Mouse (Mus musculus): ENCODE measurements around the gene Treml4. TPM values are rescaled to one million over a fixed set of nuclear protein-coding genes. Genes with fewer than 3 reads are reported as not detected.

The Treml4 gene
- total RNA-seq (2022): not detected

DNA sequence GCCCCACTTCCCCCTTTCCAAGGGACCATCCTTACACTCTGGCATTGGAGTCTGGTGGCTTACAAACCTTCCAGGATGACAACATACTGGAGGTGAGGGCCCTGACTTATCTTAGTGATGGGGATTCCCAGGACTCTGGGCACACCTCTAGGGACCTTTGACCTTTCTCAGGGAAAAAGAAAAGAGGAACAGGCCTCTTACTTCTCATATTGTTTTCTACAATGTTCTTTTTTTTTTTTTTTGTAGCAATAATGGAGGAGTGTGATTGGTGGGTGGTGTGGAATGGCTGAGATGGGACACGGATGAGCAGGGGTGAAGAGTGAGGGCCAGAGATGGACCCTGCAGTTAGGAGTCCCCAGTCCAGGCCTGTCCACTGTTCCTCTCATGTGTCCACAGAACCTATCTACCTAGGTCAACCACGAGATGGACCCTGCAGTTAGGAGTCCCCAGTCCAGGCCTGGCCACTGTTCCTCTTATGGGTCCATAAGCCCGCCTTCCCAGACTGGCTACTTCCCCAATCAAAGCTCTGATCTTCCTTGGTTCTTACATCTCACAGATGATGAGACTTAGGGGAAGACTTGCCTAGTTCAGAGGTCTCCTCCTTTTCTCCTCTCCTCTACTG is at the start of gene Treml4:
Gene Treml4 (plus strand): TSS at position 555 of the 622 bp plus-strand sequence.
- no peak for DNase-seq (ENCODE audit: low spot score in 2 of 2)

DNA sequence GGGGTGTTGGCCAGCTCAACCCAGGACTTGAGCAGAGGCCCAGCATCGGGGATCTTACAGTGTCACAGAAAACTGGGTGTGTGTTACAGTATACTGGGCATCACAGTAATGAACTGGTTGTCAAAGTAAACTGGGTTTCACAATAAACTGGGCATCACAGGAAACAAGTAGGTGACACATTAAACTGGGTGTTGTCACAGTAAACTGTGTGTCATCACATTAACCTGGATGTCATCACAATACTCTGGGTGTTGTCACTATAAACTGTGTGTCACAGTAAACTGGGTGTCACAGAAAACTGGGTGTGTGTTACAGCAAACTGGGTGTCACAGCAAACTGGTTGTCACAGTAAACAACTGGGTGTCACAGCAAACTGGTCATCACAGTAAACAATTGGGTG is 48.7 kb upstream of the Treml4 start:
- no peak for DNase-seq (ENCODE audit: low spot score in 2 of 2)

DNA sequence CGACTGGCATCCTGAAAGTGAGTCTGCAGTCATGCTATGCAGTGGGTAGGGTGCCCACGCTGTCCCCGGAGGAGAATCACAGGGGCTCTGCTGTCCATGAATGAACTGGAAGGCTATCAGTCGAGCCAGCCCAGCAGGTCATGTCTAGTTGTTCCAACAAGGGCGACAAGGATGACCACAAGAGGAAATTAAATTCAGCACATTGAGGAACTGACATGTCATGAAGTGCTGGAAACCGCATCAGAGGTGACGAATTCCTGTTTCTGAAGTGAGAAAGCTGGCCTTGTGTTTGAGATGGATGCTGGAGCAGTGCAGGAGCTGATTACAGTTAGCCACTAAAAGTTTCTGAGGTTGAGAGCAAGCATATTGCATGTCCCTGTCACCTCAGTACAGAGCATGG is 33.4 kb upstream of the Treml4 start:
- no peak for DNase-seq (ENCODE audit: low spot score in 2 of 2)

GRCm38 (mm10) chr17:48232518-48232917 is 31.6 kb upstream of the Treml4 start, which contains the start of gene Trem1:
TSS of gene Trem1 (plus strand) at chr17:48232768.
- no peak for DNase-seq (ENCODE audit: low spot score in 2 of 2)

- no peak for DNase-seq (ENCODE audit: low spot score in 2 of 2)
Observed at GRCm38 (mm10) chr17:48233789-48234188, 30.3 kb upstream of the Treml4 start.

GRCm38 (mm10) chr17:48234550-48234949 is 29.5 kb upstream of the Treml4 start:
- DNase-seq (ENCODE audit: low spot score in 2 of 2): no peak

GRCm38 (mm10) chr17:48235773-48236370 is 28.2 kb upstream of the Treml4 start:
- DNase-seq (ENCODE audit: low spot score in 2 of 2): no peak

GRCm38 (mm10) chr17:48237621-48238020 is 26.5 kb upstream of the Treml4 start:
- DNase-seq (ENCODE audit: low spot score in 2 of 2): no peak

DNA sequence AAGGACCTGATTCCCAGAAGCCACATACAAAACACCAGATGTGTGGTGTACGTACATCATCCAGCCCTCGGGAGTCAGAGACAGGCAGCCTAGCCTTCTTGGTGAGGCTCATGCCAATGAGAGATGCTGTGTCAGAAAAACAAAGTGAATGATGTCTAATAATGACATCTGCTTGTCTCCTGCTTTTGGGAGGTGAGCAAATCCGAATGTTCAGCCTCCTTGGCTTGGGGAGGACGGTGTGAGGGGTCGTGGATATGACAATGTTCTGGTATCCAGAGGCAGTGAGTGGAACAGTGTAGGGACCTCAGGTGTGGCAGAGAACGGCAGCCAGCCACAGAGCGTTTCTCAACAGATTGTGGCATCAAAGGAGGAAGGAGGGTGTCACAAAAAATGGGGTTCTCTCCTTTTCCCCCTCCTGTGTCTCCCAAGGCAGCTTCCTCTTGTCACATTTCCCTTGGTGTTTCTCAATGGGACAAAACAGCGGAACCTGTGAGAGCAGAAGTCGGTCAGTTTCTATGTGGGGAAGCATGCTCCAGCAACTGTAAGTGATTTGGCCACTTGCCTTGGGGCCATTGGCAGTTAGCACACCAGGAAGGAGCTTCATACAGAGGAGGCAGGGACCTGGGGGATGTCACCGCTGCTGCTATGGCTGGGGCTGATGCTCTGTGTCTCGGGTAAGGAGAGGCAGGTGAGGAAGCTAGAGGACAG is 16.7 kb upstream of the Treml4 start, which contains the start of gene Trem3:
Gene Trem3 (plus strand): TSS at position 557 of the 708 bp plus-strand sequence.
- DNase-seq (ENCODE audit: low spot score in 2 of 2): no peak

DNA sequence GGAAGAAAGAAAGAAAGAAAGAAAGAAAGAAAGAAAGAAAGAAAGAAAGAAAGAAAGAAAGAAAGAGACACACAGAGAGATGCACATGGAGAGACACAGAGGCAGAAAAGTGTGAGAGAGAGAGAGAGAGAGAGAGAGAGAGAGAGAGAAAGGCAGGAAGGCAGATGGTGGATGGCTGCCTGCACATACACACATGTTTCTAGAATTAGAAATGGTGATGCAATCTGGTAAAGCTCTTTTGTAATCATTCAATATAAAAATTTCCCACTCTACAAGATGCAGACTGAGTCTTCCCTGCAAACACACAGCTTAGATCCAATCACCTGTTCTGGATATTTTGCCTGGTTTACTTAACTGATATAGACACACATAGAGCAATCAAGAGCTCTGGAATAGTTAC is 15.1 kb upstream of the Treml4 start:
- no peak for DNase-seq (ENCODE audit: low spot score in 2 of 2)

- DNase-seq (ENCODE audit: low spot score in 2 of 2): no peak
Observed at GRCm38 (mm10) chr17:48249501-48249900, 14.6 kb upstream of the Treml4 start.

DNA sequence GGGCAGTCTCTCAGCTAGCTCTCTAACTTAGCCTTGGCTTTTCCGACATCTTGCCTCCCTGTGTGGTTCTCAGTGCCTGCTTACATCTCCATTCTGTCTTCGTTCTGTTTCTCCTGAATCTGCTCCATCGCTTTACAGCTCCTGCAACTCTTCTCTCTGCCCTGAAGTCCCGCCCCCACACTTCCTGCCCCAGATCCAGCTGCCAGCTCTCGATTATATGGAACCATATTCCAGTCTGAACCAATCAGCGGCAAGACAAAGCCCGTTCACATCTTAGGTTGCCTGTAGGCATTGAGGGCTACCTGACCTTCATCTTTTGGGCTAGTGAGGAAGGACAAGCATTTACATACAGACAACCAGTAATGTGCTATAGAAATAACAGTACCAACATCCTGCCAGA is 13.5 kb upstream of the Treml4 start:
- no peak for DNase-seq (ENCODE audit: low spot score in 2 of 2)

DNA sequence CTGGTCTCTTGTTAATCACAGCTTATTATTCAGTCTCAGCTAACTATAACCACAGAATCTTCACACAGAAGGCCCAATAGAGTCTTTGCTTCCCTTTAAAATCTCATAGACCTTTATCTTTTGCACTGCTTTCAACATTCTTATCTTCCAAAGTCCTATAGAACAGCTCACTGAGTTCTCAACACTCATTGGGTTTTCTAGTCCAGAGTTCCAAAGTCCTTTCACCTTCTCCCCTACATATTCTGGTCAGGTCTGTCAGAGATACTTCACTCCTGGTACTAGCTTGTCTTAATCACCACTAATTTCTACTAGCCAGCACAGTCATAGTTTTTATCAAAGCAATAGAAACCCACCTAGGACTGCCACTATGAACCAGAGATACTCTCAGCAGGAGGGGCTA is 7.5 kb upstream of the Treml4 start:
- DNase-seq (ENCODE audit: low spot score in 2 of 2): no peak

DNA sequence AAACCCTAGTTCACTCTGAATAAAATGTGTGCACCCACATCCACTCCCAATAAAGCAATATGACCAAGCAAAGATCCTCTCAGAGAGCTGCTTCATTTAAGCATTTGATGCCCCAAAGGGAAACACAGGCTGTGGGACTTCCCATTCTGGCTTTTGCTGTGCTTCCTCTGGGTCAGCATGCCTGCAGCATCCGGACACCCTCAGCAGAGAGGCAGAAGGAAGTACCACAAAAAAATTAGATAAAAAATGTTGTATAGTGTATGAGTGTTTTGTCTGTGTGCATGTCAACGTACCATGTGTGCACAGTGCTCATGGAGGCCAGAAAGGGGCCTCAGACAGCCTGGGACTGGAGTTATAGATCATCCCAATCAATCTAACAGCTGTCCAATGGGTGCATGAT is 2.2 kb upstream of the Treml4 start:
- DNase-seq (ENCODE audit: low spot score in 2 of 2): no peak

- DNase-seq (ENCODE audit: low spot score in 2 of 2): no peak
Observed at GRCm38 (mm10) chr17:48264662-48265061, 567 bp downstream of the Treml4 start.

GRCm38 (mm10) chr17:48266138-48266537 is 2.0 kb downstream of the Treml4 start:
- no peak for DNase-seq (ENCODE audit: low spot score in 2 of 2)

GRCm38 (mm10) chr17:48266610-48267304 is 2.7 kb downstream of the Treml4 start:
- DNase-seq (ENCODE audit: low spot score in 2 of 2): no peak

GRCm38 (mm10) chr17:48267591-48267990 is 3.5 kb downstream of the Treml4 start:
- DNase-seq (ENCODE audit: low spot score in 2 of 2): no peak

DNA sequence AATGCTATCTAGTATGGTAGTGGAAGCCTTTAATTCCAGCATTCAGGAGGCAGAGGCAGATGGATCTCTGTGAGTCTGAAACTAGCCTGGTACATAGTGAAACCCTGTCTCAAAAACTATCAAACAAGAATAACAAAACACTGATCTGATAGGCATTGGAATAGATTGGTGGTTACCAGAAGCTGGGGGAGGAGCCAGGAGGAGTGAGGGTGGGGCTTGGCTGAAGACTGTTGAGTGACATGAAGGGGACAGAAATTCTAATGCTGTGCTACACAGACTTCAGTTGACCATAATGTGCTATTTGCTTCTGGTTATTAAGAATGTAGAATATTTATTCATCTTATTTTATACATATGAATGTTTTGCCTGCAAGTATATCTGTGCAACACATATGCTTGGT is 4.2 kb downstream of the Treml4 start:
- DNase-seq (ENCODE audit: low spot score in 2 of 2): no peak

GRCm38 (mm10) chr17:48269833-48270232 is 5.7 kb downstream of the Treml4 start:
- no peak for DNase-seq (ENCODE audit: low spot score in 2 of 2)

DNA sequence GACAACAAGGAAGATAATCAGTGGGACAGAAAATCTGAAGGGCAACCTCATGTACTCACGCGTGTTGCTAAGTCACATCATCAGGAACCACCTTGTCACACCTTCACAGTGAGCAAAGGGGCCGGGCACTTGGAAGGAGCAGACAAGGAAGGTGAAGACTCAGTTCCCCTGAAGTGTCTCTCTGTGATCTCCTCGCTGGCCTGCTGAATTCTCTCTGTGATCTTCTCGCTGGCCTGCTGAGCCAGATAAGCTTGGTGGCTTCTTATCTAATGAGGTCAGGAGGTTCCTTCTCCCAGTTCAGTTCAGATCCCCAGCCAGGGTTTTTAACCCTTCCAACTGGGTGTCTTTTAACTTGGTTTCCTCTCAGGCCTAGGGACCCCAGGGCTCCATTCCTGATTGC is 8.1 kb downstream of the Treml4 start:
- DNase-seq (ENCODE audit: low spot score in 2 of 2): no peak

DNA sequence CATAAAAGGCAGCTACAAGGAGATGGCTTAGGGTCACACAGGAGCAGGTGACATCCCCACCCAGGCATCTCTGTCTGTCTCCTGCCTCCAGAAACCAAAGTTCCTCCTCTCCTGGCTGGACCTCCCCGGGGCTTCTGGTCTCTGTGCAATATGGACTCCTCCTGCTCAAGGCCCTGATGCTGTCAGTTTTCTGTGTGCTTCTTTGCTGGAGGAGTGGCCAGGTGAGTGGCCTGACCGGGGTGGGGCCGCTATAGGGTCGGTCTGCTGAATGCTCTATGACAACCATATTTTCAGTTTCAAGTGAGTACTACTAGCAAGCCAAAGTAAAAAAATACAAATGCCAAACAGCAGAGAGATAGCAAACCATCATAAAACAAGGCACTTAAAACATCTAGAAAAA is 8.5 kb downstream of the Treml4 start:
- no peak for DNase-seq (ENCODE audit: low spot score in 2 of 2)

Data from left cerebral cortex, adult 8-10 months (tissue).